In the genomic region with DNA sequence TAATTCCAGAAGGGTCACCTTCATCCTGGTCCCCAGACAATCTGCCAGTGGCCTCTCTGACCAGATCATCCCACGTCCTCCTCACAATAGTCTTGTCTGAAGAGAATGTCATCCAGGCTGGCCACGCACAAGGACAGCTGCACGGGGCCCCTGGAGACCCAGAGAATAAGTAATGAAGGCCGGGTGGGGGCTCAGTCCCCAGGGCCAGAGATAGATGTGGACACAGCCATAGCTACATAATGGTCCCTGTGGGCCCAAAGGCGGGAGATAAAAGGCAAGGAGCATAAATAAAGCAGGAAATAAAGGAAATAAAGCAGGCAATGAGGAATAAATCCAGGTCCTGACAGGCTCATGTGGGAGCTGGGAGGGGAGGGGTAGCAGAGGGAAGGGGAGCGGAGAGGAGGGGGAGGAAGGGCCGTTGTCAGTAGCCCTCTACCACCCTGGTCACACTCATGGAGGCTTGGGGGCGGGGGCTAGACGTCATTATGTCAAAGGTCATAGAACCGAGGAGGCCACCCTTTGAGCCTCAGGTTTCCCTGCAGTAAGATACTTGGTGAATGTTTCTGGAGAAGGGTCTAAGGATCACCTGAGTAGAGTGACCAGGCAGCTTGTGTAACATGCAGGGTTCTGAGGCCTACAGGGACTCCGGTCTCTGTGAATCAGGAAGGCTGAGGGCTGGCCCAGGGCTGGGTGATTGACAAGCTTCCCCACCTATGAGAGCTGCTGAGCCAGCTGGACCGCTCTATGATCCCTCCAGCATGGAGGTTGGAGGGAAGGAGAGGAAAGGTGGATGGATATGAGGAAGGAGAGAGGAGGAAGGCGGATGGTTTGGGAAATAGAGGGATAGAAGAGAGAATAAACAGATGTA, we compare ENCODE assay signal across 13 mouse cellular contexts.
A peak's percentile ranks its signal among the peaks of the same experiment; 100 is the strongest.
DNase-seq lines count a peak whose midpoint lies in the region; ATAC-seq and TF ChIP-seq lines count a peak whose summit lies in the region.
"Had no signal": no experiment of that assay in that cellular context is flagged by ENCODE, and none has a peak within 500 bp of the region (broad histone marks: within the 10 kb centered on the region; RNA-seq: fewer than 3 reads in every experiment).

No protein-coding gene starts in this region.

- H3K4me1 ChIP-seq in hindbrain, embryonic 10.5 days (replicated peaks) = peaks cover 31% of the 10 kb centered on the region
- H3K4me1 ChIP-seq in hindbrain, embryonic 13.5 days (replicated peaks) = peaks cover 32% of the 10 kb centered on the region
- H3K4me1 ChIP-seq in forebrain, embryonic 12.5 days = peaks cover 11% of the 10 kb centered on the region
- H3K4me1 ChIP-seq: liver, embryonic 13.5 days had no signal

- WGBS in hindbrain, embryonic 10.5 days = 62% methylated on average over 13 of the region's 13 CpGs
- 54% methylated on average over 13 of the region's 13 CpGs for WGBS in hindbrain, embryonic 13.5 days
- WGBS in forebrain, embryonic 12.5 days = 80% methylated on average over 13 of the region's 13 CpGs

- no peak overlapping the region for H3K4me3 ChIP-seq in hindbrain, embryonic 10.5 days
- H3K4me3 ChIP-seq in hindbrain, embryonic 13.5 days = no peak overlapping the region
- H3K4me3 ChIP-seq in gastrocnemius, adult 2 months = no peak overlapping the region
- H3K4me3 ChIP-seq in forebrain, embryonic 12.5 days (replicated peaks) = no peak overlapping the region
- H3K4me3 ChIP-seq: liver, embryonic 13.5 days had no signal

- H3K4me2 ChIP-seq in hindbrain, embryonic 13.5 days = no peak overlapping the region
- H3K4me2 ChIP-seq in forebrain, embryonic 12.5 days = no peak overlapping the region
- H3K4me2 ChIP-seq: liver, embryonic 13.5 days had no signal

- no peak for ATAC-seq in hindbrain, embryonic 13.5 days (ENCODE audit: low FRiP score)
- ATAC-seq in forebrain, embryonic 12.5 days (ENCODE audit: low FRiP score) = no peak
- ATAC-seq: forebrain, embryonic 16.5 days had no signal

- no peak overlapping the region for H3K9ac ChIP-seq in hindbrain, embryonic 13.5 days
- H3K9ac ChIP-seq in forebrain, embryonic 12.5 days = no peak overlapping the region
- H3K9ac ChIP-seq: liver, embryonic 13.5 days had no signal

- no peaks in the 10 kb centered on the region for H3K36me3 ChIP-seq in hindbrain, embryonic 10.5 days
- no peaks in the 10 kb centered on the region for H3K36me3 ChIP-seq in hindbrain, embryonic 13.5 days
- no peaks in the 10 kb centered on the region for H3K36me3 ChIP-seq in forebrain, embryonic 12.5 days (replicated peaks)
- H3K36me3 ChIP-seq: liver, embryonic 13.5 days had no signal

- 0 out of 2 replicates have a peak, but pooled peaks cover 6% of the 10 kb centered on the region for H3K27me3 ChIP-seq in hindbrain, embryonic 10.5 days (ENCODE audit: insufficient read depth, poor library complexity, severe bottlenecking)
- no peaks in the 10 kb centered on the region for H3K27me3 ChIP-seq in hindbrain, embryonic 13.5 days
- H3K27me3 ChIP-seq in forebrain, embryonic 12.5 days = no peaks in the 10 kb centered on the region
- H3K27me3 ChIP-seq: liver, embryonic 13.5 days had no signal

- H3K9me3 ChIP-seq in hindbrain, embryonic 10.5 days = no peaks in the 10 kb centered on the region
- no peaks in the 10 kb centered on the region for H3K9me3 ChIP-seq in hindbrain, embryonic 13.5 days
- no peaks in the 10 kb centered on the region for H3K9me3 ChIP-seq in forebrain, embryonic 12.5 days
- H3K9me3 ChIP-seq: liver, embryonic 13.5 days had no signal

- intact Hi-C loops in gastrocnemius, adult 2 months (cut with DNase I) = no loop called here
- intact Hi-C loops in heart, postnatal 36 days (cut with DNase I) = loop anchor here (5.0 kb wide), 1 partner anchor 76 kb away; no protein-coding TSS in a partner anchor

- DNase-seq in hindbrain, embryonic 10.5 days (ENCODE audit: low spot score) = no peak
- peak; percentile 39 for DNase-seq in brain, embryonic 14.5 days (ENCODE audit: low read depth)
- peak; percentile 32 for DNase-seq in kidney, postnatal 14 days
- peak; percentile 41 for DNase-seq in retina, embryonic 14.5 days (ENCODE audit: low spot score)
- no peak for DNase-seq in gastrocnemius, adult 2 months
- DNase-seq in heart, postnatal 36 days = no peak
- DNase-seq: heart, adult 18-20 months; liver, embryonic 13.5 days; lung, postnatal 4 days; thymus, postnatal 25 days had no signal

- no peak for TF ChIP-seq POLR2A in brain, embryonic 14.5 days (IDR thresholded peaks at IDR 0.05; ENCODE audit: borderline replicate concordance, extremely low read depth, insufficient read depth, insufficient read length, poor library complexity, severe bottlenecking)

- H3K27ac ChIP-seq in hindbrain, embryonic 10.5 days = peak overlapping the region; percentile 59
- H3K27ac ChIP-seq in hindbrain, embryonic 13.5 days = no peak overlapping the region
- H3K27ac ChIP-seq in gastrocnemius, adult 2 months = no peak overlapping the region
- no peak overlapping the region for H3K27ac ChIP-seq in forebrain, embryonic 12.5 days
- H3K27ac ChIP-seq: liver, embryonic 13.5 days had no signal

- TF ChIP-seq CTCF in brain, embryonic 14.5 days (IDR thresholded peaks at IDR 0.05; ENCODE audit: borderline replicate concordance, extremely low read depth, insufficient read depth, insufficient read length) = no peak
- no peak for TF ChIP-seq CTCF in gastrocnemius, adult 2 months (IDR thresholded peaks at IDR 0.05)

Comparison
In these comparisons a context has a peak if more than half of its experiments do, and no peak if none do; other contexts are left out.
1. DNase-seq: peak in brain, embryonic 14.5 days (single experiment), kidney, postnatal 14 days (single experiment) and retina, embryonic 14.5 days (single experiment); none in hindbrain, embryonic 10.5 days (single experiment), gastrocnemius, adult 2 months (single experiment) and heart, postnatal 36 days (0 of 2).